Mouse (Mus musculus) common myeloid progenitor, adult 5-6 weeks (primary cell): ENCODE measurements around the gene Abl1. TPM values are rescaled to one million over a fixed set of nuclear protein-coding genes. Genes with fewer than 3 reads are reported as not detected.
A peak's percentile ranks its signal among the peaks of the same experiment; 100 is the strongest.

Source experiments
- ATAC-seq: replicated peaks from 2 replicates; pipeline ENCODE4 v1.8.0; 2016; ENCODE audit warnings: low read depth, mild to moderate bottlenecking, moderate TSS enrichment, inconsistent platforms; ENCODE audit not compliant: poor library complexity, severe bottlenecking
- total RNA-seq: library from RNA; stranded (forward); fragments of 200-1000, 187-1606 nt; gene quantifications from 2 replicates; pipeline ENCODE4 v1.2.3, GENCODE M21; 2017

Gene Abl1
- total RNA-seq, 1 experiment from 2014 or later = 30.9 TPM

DNA sequence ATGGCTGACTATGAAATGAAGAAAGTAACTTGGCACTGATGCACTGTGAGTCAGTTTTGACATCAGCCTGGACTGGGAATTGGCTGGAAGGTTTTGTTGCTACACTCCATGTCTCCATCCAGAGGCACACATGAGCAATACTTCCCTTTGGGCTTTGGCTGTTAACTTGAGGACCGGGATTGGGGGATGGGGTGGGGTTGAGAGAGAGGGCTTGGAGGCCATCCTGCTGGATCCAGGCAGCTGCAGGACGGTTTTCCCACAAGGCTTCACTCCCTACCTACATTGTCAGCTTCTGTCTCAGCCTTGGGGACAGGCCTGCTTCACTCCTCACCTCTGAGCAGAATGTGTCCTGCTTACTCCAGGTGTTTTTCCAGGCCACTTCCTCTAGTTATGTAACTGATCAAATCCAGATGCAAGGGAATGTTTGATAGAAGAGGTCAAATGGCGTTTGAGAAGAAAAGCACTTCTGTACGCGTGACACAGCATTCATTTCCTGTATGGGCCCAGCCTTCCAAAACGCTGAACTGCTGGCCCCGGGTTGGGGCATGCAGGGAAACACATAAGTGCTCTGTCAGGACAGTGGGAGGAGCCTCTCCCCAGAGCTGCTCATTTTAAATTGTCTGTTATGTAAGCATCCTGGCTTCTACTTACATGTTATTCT, 82.7 kb downstream of the Abl1 start:
- ATAC-seq = peak; percentile 80

DNA sequence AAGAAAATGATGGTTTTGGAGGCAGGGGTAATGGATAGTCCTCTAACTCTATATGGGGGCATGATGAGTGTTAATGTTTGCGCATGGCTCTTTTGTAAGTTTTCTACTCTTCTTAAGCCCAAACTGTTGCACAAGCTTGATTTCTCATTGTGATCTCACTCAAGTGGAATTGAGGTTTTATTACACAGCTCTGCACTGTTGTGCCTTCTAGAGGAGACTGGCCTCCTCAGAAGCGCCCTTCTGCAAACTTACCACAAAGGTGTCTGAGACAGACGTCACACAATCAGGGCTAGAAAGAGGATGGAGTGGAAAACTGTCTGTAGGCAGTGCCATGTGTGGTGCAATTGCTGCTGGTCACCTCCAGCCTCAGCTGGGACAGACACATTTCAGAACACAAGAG, 88.3 kb downstream of the Abl1 start:
- ATAC-seq = no peak

DNA sequence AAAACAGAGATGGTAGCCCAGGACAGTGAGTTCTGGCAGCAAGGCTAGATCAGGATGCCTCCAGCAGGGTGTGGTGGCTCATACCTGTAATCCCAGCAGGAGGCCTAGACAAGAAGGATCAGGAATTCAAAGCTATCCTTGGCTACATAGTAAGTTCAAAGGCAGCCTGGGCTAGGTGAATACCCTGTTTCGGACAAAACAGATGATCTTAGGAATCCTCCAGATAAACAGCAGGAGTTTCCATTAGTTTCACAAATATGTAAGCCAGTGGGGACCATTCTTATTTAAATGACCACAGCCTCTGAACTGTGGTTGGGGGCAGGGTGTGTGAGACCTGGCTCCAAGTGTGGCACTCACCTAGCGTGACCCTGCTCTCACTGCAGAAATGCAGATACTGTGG, 91.1 kb downstream of the Abl1 start:
- no peak for ATAC-seq

GRCm38 (mm10) chr2:31782958-31783602, 94.9 kb downstream of the Abl1 start:
- ATAC-seq = no peak

GRCm38 (mm10) chr2:31785074-31785473, 96.9 kb downstream of the Abl1 start:
- peak; percentile 79 for ATAC-seq

DNA sequence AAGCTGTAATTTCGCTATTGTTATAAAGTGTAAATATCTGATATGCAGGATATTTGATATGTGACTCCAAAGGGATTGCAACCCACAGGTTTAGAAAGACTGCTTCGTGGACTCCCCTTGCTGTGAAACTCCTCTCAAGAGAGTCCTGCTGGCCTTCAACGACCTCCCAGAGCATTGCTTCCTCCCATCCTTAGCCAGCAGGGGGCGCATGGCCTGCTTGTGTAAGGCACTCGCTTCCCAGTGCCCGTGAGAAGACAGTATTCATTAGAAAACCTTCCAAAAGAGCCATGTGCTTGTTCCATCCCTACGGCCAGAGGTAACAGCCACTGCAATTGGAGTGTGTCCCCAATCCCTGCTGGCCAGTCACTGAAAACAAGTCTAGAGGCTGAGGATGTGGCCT, 98.9 kb downstream of the Abl1 start:
- ATAC-seq = peak; percentile 69

- no peak for ATAC-seq
Measured at GRCm38 (mm10) chr2:31788227-31788626, 100.1 kb downstream of the Abl1 start.

GRCm38 (mm10) chr2:31789215-31789614, 101.0 kb downstream of the Abl1 start:
- no peak for ATAC-seq

- no peak for ATAC-seq
Measured at GRCm38 (mm10) chr2:31790728-31791251, 102.6 kb downstream of the Abl1 start.

- ATAC-seq = no peak
Measured at GRCm38 (mm10) chr2:31791260-31791659, 103.1 kb downstream of the Abl1 start.

GRCm38 (mm10) chr2:31792611-31793010, 104.4 kb downstream of the Abl1 start:
- ATAC-seq = no peak

- ATAC-seq = no peak
Measured at GRCm38 (mm10) chr2:31796943-31797342, 108.8 kb downstream of the Abl1 start.

DNA sequence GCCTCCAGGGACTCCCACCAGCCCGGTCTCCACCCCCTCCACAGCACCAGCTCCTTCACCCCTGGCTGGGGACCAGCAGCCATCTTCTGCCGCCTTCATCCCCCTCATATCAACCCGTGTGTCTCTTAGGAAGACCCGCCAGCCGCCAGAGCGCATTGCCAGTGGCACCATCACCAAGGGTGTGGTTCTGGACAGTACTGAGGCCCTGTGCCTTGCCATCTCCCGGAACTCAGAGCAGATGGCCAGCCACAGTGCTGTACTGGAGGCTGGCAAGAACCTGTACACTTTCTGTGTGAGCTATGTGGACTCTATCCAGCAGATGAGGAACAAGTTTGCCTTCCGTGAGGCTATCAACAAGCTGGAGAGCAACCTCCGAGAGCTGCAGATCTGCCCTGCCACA, 113.2 kb downstream of the Abl1 start:
- no peak for ATAC-seq

DNA sequence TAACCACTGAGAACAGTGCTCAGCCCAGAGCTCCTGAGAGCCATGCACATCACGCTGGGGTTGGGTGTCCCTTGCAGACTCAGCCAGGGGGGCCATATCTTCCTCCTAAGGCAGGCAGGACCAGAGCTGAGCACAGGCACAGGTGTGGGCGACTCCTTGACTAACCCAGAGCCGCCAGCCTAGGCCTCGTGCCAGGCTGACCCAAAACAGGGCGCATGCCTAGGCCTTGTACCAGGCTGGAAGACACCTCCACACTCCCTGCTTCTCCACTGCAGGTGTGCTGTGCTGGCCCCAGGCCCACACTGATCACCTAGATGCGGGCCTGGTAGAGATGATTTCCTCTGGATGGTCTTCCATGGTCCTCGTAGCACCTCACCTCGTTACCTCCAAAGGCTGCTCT, 114.6 kb downstream of the Abl1 start:
- no peak for ATAC-seq

- no peak for ATAC-seq
Measured at GRCm38 (mm10) chr2:31803480-31803879, 115.3 kb downstream of the Abl1 start.

DNA sequence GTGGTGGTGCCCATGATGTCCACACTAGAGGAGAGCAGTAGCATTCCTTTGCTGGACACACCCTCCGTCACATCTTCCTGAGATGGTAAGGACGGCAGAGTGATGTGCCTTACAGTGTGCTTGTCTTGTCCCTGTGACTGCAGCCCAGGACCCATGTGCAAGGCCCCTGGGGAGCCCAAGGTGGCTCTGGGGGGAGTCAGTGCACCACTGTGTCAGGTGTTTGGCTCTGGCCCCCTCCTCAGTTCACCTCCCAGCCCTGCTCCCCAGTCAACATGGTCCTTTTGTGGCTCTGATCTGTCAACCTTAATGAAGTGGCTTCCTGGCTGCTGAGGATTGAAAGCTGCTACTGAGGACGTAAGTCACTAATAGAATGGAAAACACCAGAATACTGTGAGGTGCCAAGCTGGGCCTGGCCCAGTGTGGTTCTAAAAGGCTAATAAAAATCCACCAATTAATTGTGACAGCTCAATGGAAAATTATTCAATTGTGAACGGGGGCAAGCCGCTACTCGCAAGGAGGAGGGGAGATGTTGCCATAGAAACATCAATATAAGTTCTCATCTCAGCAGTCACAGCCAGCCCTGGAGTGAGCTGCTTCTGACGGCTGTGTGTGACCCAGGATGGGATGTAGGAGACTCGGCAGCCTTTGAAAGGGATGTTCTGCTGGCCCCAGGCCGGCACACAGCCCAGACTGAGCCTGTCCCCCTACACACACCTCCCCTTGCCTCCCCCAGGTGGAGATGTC, 118.6 kb downstream of the Abl1 start:
- no peak for ATAC-seq

GRCm38 (mm10) chr2:31808410-31809357, 120.5 kb downstream of the Abl1 start:
- ATAC-seq = no peak

GRCm38 (mm10) chr2:31809358-31809740, 121.2 kb downstream of the Abl1 start:
- peak; percentile 77 for ATAC-seq

DNA sequence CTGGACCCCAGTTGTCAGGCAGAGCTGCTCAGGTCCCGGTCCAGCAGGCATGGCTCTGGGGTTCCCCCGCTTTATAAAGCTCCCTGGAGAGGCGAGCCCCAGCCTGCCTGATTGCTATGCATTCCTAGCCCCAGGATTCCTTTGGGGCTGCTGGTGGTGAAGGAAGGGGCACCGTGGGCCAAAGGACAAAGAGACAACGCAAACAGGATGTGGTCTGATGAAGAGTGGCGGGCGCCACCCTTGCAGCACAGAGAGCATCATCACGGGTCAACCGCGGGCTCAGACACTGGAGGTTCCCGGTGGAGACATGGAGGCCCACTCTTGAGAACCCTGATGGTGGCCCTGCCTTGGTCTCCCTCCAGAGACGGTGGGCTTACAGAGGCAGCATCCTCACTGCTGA, 122.3 kb downstream of the Abl1 start, which contains the start of gene Qrfp:
TSS of gene Qrfp (minus strand) at position 137 of the 400 bp plus-strand sequence.
- peak; percentile 37; the same call in 1 of the 2 replicates for ATAC-seq
